Mouse (Mus musculus) gastrocnemius, postnatal 10 days (tissue): ENCODE results near the gene Olfr1239. TPM values are rescaled to one million over a fixed set of nuclear protein-coding genes. Genes with fewer than 3 reads are reported as not detected.

ENCODE experiments used
- DNase-seq: peaks from one replicate; pipeline ENCODE4 v3.0.0; 2021; ENCODE audit warnings: mixed read lengths
- long read RNA-seq, 2 experiments: library from polyadenylated mRNA; stranded (forward); transcript quantifications; one replicate each; pipeline ENCODE4 v2.0.0; 2021
- total RNA-seq, 2 experiments: library from RNA; stranded (reverse); gene quantifications; 2 replicates each; pipeline ENCODE4 v1.2.3; 2021

The Olfr1239 gene
- not detected for total RNA-seq
- long read RNA-seq, experiment 1, result 0 reads
- long read RNA-seq, experiment 2, result 0 reads

- no peak for DNase-seq
Measured at GRCm38 (mm10) chr2:89420307-89420706, at the start of gene Olfr1239. Gene Olfr1239 (minus strand): TSS chr2:89420407.

- DNase-seq, result no peak
Measured at GRCm38 (mm10) chr2:89442900-89443299, 22.7 kb upstream of the Olfr1239 start, which contains the start of gene Olfr1240. Gene Olfr1240 (minus strand): TSS chr2:89443000.

- no peak for DNase-seq
Measured at GRCm38 (mm10) chr2:89414557-89414956, 5.7 kb downstream of the Olfr1239 start.

GRCm38 (mm10) chr2:89409576-89409975, 10.6 kb downstream of the Olfr1239 start, which contains the start of gene Olfr1238:
Gene Olfr1238 (minus strand): TSS chr2:89409676.
- DNase-seq, result no peak

- DNase-seq, result no peak
Measured at GRCm38 (mm10) chr2:89400882-89401281, 19.3 kb downstream of the Olfr1239 start.

Other genes starting within 250 kb of the Olfr1239 start
- not detected for gene Olfr1225, start 245.7 kb downstream of the Olfr1239 start, total RNA-seq
- not detected for gene Olfr1226, start 220.4 kb downstream of the Olfr1239 start, total RNA-seq
- gene Olfr1228, start 166.3 kb downstream of the Olfr1239 start, total RNA-seq, result not detected
- not detected for gene Olfr1229, start 132.4 kb downstream of the Olfr1239 start, total RNA-seq
- not detected for gene Olfr1230, start 123.1 kb downstream of the Olfr1239 start, total RNA-seq
- not detected for gene Olfr1231, start 113.3 kb downstream of the Olfr1239 start, total RNA-seq
- gene Olfr1232, start 90.7 kb downstream of the Olfr1239 start, total RNA-seq, result not detected
- not detected for gene Olfr1233, start 78.0 kb downstream of the Olfr1239 start, total RNA-seq
- gene Olfr1234, start 55.5 kb downstream of the Olfr1239 start, total RNA-seq, result not detected
- gene Olfr1238, start 10.7 kb downstream of the Olfr1239 start, total RNA-seq, result not detected
- gene Olfr1240, start 22.6 kb upstream of the Olfr1239 start, total RNA-seq, result not detected
- gene Olfr1241, start 66.7 kb upstream of the Olfr1239 start, total RNA-seq, result not detected
- gene Olfr1242, start 77.9 kb upstream of the Olfr1239 start, total RNA-seq, result not detected
- not detected for gene Olfr1243, start 111.1 kb upstream of the Olfr1239 start, total RNA-seq
- gene Olfr1245, start 158.0 kb upstream of the Olfr1239 start, total RNA-seq, result not detected
- gene Olfr1246, start 172.8 kb upstream of the Olfr1239 start, total RNA-seq, result not detected
- gene Olfr1247, start 193.7 kb upstream of the Olfr1239 start, total RNA-seq, result under 1 TPM in 1 of 2 experiments, not detected in 1; 0.05 TPM
- not detected for gene Olfr1248, start 197.8 kb upstream of the Olfr1239 start, total RNA-seq
- not detected for gene Olfr1249, start 214.6 kb upstream of the Olfr1239 start, total RNA-seq
- not detected for gene Olfr1250, start 241.1 kb upstream of the Olfr1239 start, total RNA-seq